Mouse (Mus musculus): ENCODE measurements around the gene Apol9a. TPM values are rescaled to one million over a fixed set of nuclear protein-coding genes. Genes with fewer than 3 reads are reported as not detected.

Apol9a gene
- polyA plus RNA-seq, 1 experiment from 2014 or later = 0.47 TPM

DNA sequence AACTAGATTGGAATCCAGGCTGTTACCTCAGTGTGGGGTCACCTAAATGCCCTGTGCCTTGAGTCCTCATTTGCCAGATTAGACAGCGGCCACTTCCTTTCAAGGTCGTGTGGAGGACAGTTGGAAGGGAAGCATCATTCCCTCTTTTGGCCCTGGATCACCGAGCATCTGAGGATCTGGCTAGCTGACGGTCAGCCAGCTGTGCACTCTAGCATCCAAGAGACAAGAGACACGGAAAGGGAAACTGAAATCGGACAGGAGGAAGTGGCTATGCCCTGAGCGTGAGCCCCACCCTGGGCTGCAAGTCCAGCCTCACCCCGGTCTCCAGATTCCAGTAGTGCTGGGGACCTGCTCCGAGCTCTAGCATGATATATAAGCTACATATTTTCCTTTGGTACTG lies 51.4 kb downstream of the Apol9a start:
- H3K27ac ChIP-seq (ENCODE audit: low read length) = no peak overlapping the region
- DNase-seq (ENCODE audit: low spot score) (peak; percentile 38), ATAC-seq (peak; percentile 29; the same call in 1 of the 2 replicates)
- TF ChIP-seq EP300 (IDR thresholded peaks at IDR 0.05) = no peak
- TF ChIP-seq CTCF (IDR thresholded peaks at IDR 0.05) = no peak
- no peaks in the 10 kb centered on the region for H3K9me3 ChIP-seq (ENCODE audit: low read length)
- no peaks in the 10 kb centered on the region for H3K36me3 ChIP-seq (ENCODE audit: insufficient read depth, low read length)
- H3K4me1 ChIP-seq (ENCODE audit: insufficient read depth, low read depth, low read length) = no peaks in the 10 kb centered on the region
- H3K9ac ChIP-seq (replicated peaks; ENCODE audit: low read depth) = no peak overlapping the region
- WGBS = 62% methylated on average over 9 of the region's 9 CpGs
- no peaks in the 10 kb centered on the region for H3K27me3 ChIP-seq (replicated peaks; ENCODE audit: insufficient read depth, low read length)
- no peak overlapping the region for H3K4me3 ChIP-seq (ENCODE audit: low read depth, low read length)
- H3K4me2 ChIP-seq (replicated peaks; ENCODE audit: low read depth, low read length) = no peak overlapping the region

- peak; percentile 2; the same call in 1 of the 2 replicates for ATAC-seq
- no peak overlapping the region for H3K27ac ChIP-seq (ENCODE audit: low read length)
- H3K9ac ChIP-seq (replicated peaks; ENCODE audit: low read depth) = no peak overlapping the region
- WGBS = 35% methylated on average over 6 of the region's 6 CpGs
- H3K36me3 ChIP-seq (ENCODE audit: insufficient read depth, low read length) = no peaks in the 10 kb centered on the region
- no peaks in the 10 kb centered on the region for H3K27me3 ChIP-seq (replicated peaks; ENCODE audit: insufficient read depth, low read length)
- no peaks in the 10 kb centered on the region for H3K9me3 ChIP-seq (ENCODE audit: low read length)
- TF ChIP-seq CTCF (IDR thresholded peaks at IDR 0.05) (no peak), EP300 (IDR thresholded peaks at IDR 0.05) (no peak)
- H3K4me1 ChIP-seq (ENCODE audit: insufficient read depth, low read depth, low read length) = no peaks in the 10 kb centered on the region
- no peak overlapping the region for H3K4me3 ChIP-seq (ENCODE audit: low read depth, low read length)
- no peak for DNase-seq (ENCODE audit: low spot score)
- peak overlapping the region; percentile 48 for H3K4me2 ChIP-seq (replicated peaks; ENCODE audit: low read depth, low read length)
Measured at GRCm38 (mm10) chr15:77359084-77359483, 51.9 kb downstream of the Apol9a start.

DNA sequence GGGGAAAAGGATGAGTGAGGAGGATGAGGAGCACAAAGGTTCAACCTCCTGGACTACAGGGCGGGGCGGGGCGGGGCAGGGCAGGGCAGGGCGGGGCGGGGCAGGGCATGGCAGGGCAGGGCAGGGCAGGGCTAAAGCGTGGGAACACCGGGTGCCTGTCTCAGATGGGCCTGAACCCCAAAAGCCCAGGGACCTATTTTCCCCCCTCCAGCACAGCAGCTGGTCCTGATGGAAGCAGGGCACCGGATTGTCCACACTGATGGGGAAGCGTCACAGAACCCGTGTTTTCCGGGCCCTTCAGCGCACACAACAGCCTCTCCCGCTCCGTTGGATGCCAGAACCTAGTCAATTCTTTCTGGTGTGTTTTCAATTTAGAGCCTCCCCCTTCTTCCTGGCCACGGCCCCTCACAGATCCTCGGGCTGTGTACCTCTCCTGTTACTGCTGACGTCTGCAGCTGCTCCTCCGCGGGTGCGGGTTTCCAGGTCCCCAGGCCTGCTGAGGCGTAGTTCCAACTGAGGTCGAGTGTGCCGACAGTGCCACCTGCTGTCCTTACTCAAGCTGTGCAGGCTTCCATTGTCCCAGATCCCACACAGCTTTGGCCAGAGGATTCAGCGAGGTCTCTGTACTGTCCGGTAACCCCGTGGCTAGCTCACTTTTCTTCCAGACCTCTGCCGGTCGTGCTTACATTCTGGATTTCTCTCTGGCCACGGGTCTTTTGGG lies 52.5 kb downstream of the Apol9a start:
- WGBS = 4% methylated on average over 26 of the region's 29 CpGs
- Histone ChIP-seq H3K27me3 (replicated peaks; ENCODE audit: insufficient read depth, low read length) (no peaks in the 10 kb centered on the region), H3K4me3 (ENCODE audit: low read depth, low read length) (0 out of 2 replicates have a peak overlapping the region, but pooled peaks have one; percentile 2), H3K9me3 (ENCODE audit: low read length) (no peaks in the 10 kb centered on the region), H3K4me2 (replicated peaks; ENCODE audit: low read depth, low read length) (peak overlapping the region; percentile 48), H3K9ac (replicated peaks; ENCODE audit: low read depth) (no peak overlapping the region), H3K36me3 (ENCODE audit: insufficient read depth, low read length) (no peaks in the 10 kb centered on the region), H3K27ac (ENCODE audit: low read length) (no peak overlapping the region), H3K4me1 (ENCODE audit: insufficient read depth, low read depth, low read length) (no peaks in the 10 kb centered on the region)
- DNase-seq (ENCODE audit: low spot score) (peak; percentile 91), ATAC-seq (peak; percentile 93)
- TF ChIP-seq CTCF (IDR thresholded peaks at IDR 0.05) = peak; percentile 97
- no peak for TF ChIP-seq EP300 (IDR thresholded peaks at IDR 0.05)

DNA sequence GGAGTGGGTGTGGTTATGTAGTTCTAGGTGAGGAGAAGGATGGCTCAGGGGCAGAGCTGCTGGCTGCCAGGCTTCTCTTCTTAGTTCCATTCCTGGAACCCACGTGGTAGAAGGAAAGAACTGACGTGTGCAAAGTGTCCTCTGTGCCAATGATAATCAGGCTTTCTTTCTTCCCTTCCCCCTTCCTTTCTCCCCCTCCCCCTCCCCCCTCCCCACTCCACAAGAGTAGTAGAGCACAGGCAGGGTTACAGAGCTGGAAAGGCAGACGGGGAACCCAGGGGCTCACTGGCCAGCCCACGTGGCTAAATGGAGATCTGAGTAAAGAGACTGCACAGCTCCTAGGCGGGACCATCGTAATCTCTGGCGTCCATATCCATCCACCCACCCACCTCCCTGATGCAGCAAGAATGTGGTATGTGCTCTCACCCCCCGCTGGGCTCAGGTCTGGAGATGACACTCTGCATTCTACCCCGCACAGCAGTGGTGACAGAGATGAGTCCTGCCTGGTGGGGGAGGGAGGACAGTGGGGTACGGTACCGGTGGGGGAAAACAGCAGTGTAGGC lies 54.6 kb downstream of the Apol9a start:
- Histone ChIP-seq H3K9me3 (ENCODE audit: low read length) (no peaks in the 10 kb centered on the region), H3K4me1 (ENCODE audit: insufficient read depth, low read depth, low read length) (no peaks in the 10 kb centered on the region), H3K4me3 (ENCODE audit: low read depth, low read length) (no peak overlapping the region), H3K27ac (ENCODE audit: low read length) (no peak overlapping the region), H3K27me3 (replicated peaks; ENCODE audit: insufficient read depth, low read length) (no peaks in the 10 kb centered on the region), H3K36me3 (ENCODE audit: insufficient read depth, low read length) (no peaks in the 10 kb centered on the region), H3K9ac (replicated peaks; ENCODE audit: low read depth) (no peak overlapping the region), H3K4me2 (replicated peaks; ENCODE audit: low read depth, low read length) (peak overlapping the region; percentile 11; the same call in 1 of the 2 replicates)
- DNase-seq (ENCODE audit: low spot score) (no peak), ATAC-seq (no peak)
- TF ChIP-seq CTCF (IDR thresholded peaks at IDR 0.05) = no peak
- WGBS = 10% methylated on average over 11 of the region's 11 CpGs

DNA sequence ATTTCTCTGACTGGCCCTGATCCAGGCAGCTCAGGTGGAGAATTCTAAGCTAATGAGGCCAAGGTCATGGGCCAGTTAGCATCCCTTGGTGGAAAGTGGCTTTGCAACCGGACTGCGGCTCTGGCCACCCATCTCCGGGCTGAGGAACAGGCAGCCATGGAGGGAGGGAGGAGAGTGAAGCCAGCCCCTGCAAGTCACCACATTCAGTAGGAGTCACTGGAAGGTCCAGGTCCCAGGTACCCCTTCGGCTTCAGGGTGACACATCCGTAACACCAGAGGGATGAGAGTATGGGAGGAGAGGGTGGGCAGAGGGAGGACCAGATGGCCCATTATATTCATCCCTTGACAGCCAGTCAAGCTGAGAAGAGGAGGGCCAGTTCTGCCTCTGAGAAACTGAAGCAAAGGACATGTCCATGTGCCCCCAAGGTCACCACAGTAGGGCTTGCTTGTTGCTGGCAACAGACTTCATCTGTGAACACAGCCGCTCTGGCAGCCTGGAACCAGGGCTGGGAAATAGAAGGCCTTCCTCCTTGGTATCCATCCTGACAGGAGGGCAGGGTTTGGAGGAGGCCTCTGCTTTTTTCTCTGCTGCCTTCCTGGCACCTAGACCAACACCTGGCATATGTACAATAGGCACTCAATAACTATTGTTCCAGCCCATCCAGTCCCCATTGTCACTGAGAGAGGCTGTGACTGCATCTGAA lies 55.9 kb downstream of the Apol9a start:
- H3K4me2 ChIP-seq (replicated peaks; ENCODE audit: low read depth, low read length) = no peak overlapping the region
- no peak overlapping the region for H3K4me3 ChIP-seq (ENCODE audit: low read depth, low read length)
- no peak for DNase-seq (ENCODE audit: low spot score)
- H3K27me3 ChIP-seq (replicated peaks; ENCODE audit: insufficient read depth, low read length) = no peaks in the 10 kb centered on the region
- H3K4me1 ChIP-seq (ENCODE audit: insufficient read depth, low read depth, low read length) = no peaks in the 10 kb centered on the region
- no peak overlapping the region for H3K9ac ChIP-seq (replicated peaks; ENCODE audit: low read depth)
- H3K27ac ChIP-seq (ENCODE audit: low read length) = no peak overlapping the region
- no peaks in the 10 kb centered on the region for H3K9me3 ChIP-seq (ENCODE audit: low read length)
- ATAC-seq = no peak
- no peaks in the 10 kb centered on the region for H3K36me3 ChIP-seq (ENCODE audit: insufficient read depth, low read length)
- 90% methylated on average over 6 of the region's 6 CpGs for WGBS
- TF ChIP-seq CTCF (IDR thresholded peaks at IDR 0.05) (no peak), EP300 (IDR thresholded peaks at IDR 0.05) (no peak)

DNA sequence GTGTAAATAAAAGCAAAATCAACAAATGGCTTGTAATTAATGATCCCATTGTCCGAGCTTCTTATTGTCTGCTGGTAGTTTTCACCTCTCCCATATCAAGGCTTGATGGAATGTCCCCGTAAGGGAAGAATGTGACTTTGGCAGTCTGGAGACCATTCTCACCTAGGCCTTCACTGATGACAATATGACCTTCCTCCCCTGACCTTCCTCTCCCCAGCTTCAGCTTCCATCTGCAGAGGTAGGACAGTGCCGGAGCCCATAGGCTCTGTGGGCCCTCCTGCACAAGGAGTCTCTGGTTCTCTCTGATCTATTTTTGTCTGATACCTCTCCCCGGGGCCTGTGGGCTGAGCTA lies 56.5 kb downstream of the Apol9a start:
- ATAC-seq (no peak), DNase-seq (ENCODE audit: low spot score) (no peak)
- no peak overlapping the region for H3K9ac ChIP-seq (replicated peaks; ENCODE audit: low read depth)
- WGBS = 50% methylated on average over 4 of the region's 4 CpGs
- no peak overlapping the region for H3K27ac ChIP-seq (ENCODE audit: low read length)
- H3K4me1 ChIP-seq (ENCODE audit: insufficient read depth, low read depth, low read length) = no peaks in the 10 kb centered on the region
- no peak for TF ChIP-seq EP300 (IDR thresholded peaks at IDR 0.05)
- no peak for TF ChIP-seq CTCF (IDR thresholded peaks at IDR 0.05)
- no peaks in the 10 kb centered on the region for H3K9me3 ChIP-seq (ENCODE audit: low read length)
- no peaks in the 10 kb centered on the region for H3K27me3 ChIP-seq (replicated peaks; ENCODE audit: insufficient read depth, low read length)
- H3K4me3 ChIP-seq (ENCODE audit: low read depth, low read length) = no peak overlapping the region
- no peaks in the 10 kb centered on the region for H3K36me3 ChIP-seq (ENCODE audit: insufficient read depth, low read length)
- H3K4me2 ChIP-seq (replicated peaks; ENCODE audit: low read depth, low read length) = no peak overlapping the region

Other genes with a start within 250 kb of the Apol9a start
- 17.4 and 18.8 TPM in 2 replicates for gene Rbfox2, start 104.1 kb downstream of the Apol9a start, polyA plus RNA-seq (2015; fragmentation: Nextera tagmentation; extraction: Ambion mirVana)
- gene Apol7a, start 12.0 kb downstream of the Apol9a start, polyA plus RNA-seq (2015; fragmentation: Nextera tagmentation; extraction: Ambion mirVana) = 0.33 and 0.37 TPM in 2 replicates
- not detected in 2 replicates for gene Apol7b, start 36.4 kb upstream of the Apol9a start, polyA plus RNA-seq (2015; fragmentation: Nextera tagmentation; extraction: Ambion mirVana)
- not detected in 2 replicates for gene Apol10a, start 65.9 kb upstream of the Apol9a start, polyA plus RNA-seq (2015; fragmentation: Nextera tagmentation; extraction: Ambion mirVana)
- gene Apol11a, start 97.1 kb upstream of the Apol9a start, polyA plus RNA-seq (2015; fragmentation: Nextera tagmentation; extraction: Ambion mirVana) = not detected in 2 replicates
- gene Apol7c, start 122.2 kb upstream of the Apol9a start, polyA plus RNA-seq (2015; fragmentation: Nextera tagmentation; extraction: Ambion mirVana) = 0.11 and 0.14 TPM in 2 replicates
- gene 1700025B11Rik, start 150.8 kb upstream of the Apol9a start, polyA plus RNA-seq (2015; fragmentation: Nextera tagmentation; extraction: Ambion mirVana) = not detected in 2 replicates
- 0.14 TPM in 1 of 2 replicates, not detected in the other for gene Apol10b, start 185.0 kb upstream of the Apol9a start, polyA plus RNA-seq (2015; fragmentation: Nextera tagmentation; extraction: Ambion mirVana)
- not detected in 2 replicates for gene Gm36245, start 188.1 kb upstream of the Apol9a start, polyA plus RNA-seq (2015; fragmentation: Nextera tagmentation; extraction: Ambion mirVana)
- gene Apol11b, start 232.2 kb upstream of the Apol9a start, polyA plus RNA-seq (2015; fragmentation: Nextera tagmentation; extraction: Ambion mirVana) = 0.25 TPM in 2 replicates